Mouse (Mus musculus): Measurements from ENCODE around the gene Asb3. TPM values are rescaled to one million over a fixed set of nuclear protein-coding genes. Genes with fewer than 3 reads are reported as not detected.

Asb3 gene
- polyA plus RNA-seq, 2 experiments: 4.0 to 11.7 TPM

DNA sequence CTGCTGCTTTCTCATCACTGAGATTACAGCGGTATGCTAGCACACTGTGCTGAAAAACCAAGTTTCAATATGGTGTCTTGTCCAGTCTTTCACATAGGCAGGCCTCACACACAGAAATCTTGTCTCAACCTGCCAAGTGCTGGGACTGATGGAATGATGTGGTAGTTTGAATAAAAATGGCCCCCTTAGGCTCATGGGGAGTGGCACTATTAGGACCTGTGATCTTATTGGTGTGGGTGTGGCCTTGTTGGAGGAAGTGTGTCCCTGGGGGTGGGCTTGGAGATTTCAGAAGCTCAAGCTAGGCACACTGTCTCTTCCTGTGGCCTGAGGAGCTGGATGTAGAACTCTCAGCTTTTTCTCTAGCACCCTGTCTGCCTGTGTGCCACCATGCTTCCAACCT is 11.0 kb downstream of the Asb3 start:
- TF ChIP-seq EP300 (IDR thresholded peaks at IDR 0.05; ENCODE audit: low read depth): no peak
- TF ChIP-seq CTCF (IDR thresholded peaks at IDR 0.05; ENCODE audit: low read depth): no peak
- Histone ChIP-seq H3K27me3 (ENCODE audit: control insufficient read depth, insufficient read depth, low read length) (no peaks in the 10 kb centered on the region), H3K4me3 (ENCODE audit: insufficient read depth in 1 of 2, low read depth in 2 of 2, low read length in 2 of 2) (no peak overlapping the region), H3K9ac (replicated peaks) (no peak overlapping the region), H3K9me3 (ENCODE audit: control insufficient read depth, low read length) (no peaks in the 10 kb centered on the region), H3K36me3 (replicated peaks; ENCODE audit: control insufficient read depth, insufficient read depth, low read depth) (no peaks in the 10 kb centered on the region), H3K4me1 (replicated peaks; ENCODE audit: control insufficient read depth in 2 of 2, insufficient read depth in 2 of 2, low read length in 1 of 2) (no peaks in the 10 kb centered on the region), H3K4me2 (ENCODE audit: low read depth) (no peak overlapping the region), H3K27ac (no peak overlapping the region)
- ATAC-seq (ENCODE audit: insufficient read depth) (no peak), DNase-seq (ENCODE audit: low read depth in 3 of 3, low spot score in 3 of 3) (no peak)
- WGBS (ENCODE audit: insufficient replicate concordance): 71% methylated on average over 1 of the region's 1 CpGs

DNA sequence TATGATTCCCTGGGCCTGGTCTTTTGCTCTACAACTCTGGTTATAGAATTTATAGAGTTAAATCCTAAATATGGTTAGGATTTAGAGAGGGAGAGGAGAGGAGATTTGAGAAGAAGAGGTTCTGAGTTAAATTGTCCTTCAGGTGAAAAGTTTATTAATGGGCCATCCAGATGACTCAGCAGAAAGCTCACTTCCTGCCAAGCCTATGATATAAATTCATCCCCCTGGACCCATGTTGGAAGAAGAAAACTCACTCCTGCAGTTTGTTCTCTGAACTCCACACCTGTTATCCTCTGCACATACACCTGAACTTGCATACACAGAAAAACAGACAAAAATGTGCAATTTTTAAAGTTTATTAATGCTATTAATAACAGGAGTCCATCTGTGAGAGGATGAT is 14.1 kb downstream of the Asb3 start:
- no peak for DNase-seq (ENCODE audit: low read depth in 3 of 3, low spot score in 3 of 3)
- Histone ChIP-seq H3K4me3 (ENCODE audit: insufficient read depth in 1 of 2, low read depth in 2 of 2, low read length in 2 of 2) (no peak overlapping the region), H3K36me3 (replicated peaks; ENCODE audit: control insufficient read depth, insufficient read depth, low read depth) (no peaks in the 10 kb centered on the region), H3K4me1 (replicated peaks; ENCODE audit: control insufficient read depth in 2 of 2, insufficient read depth in 2 of 2, low read length in 1 of 2) (no peaks in the 10 kb centered on the region), H3K9ac (replicated peaks) (no peak overlapping the region), H3K9me3 (ENCODE audit: control insufficient read depth, low read length) (no peaks in the 10 kb centered on the region), H3K4me2 (ENCODE audit: low read depth) (no peak overlapping the region), H3K27ac (no peak overlapping the region), H3K27me3 (ENCODE audit: control insufficient read depth, insufficient read depth, low read length) (no peaks in the 10 kb centered on the region)
- TF ChIP-seq EP300 (IDR thresholded peaks at IDR 0.05; ENCODE audit: low read depth) (no peak), CTCF (IDR thresholded peaks at IDR 0.05; ENCODE audit: low read depth) (no peak)
- ATAC-seq (ENCODE audit: insufficient read depth): no peak

DNA sequence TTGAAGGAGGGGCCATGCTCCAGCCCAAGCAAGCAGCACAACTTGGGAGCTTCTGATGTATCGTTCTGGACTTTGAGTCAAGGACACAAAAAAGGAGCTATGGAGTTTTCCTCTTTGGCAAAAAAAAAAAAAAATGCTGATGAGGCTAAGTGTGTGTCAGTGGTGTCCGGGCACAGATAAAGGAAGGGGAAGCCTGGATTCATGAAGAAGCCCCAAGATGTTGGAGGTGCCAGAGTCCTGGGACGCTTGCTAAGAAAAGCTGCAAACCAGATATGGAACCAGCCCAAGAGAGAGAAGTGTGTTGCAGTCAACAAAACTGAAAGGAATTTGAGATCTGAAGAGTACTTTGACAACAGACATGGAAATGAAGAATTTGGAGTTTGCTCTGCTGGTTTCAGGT is 27.1 kb downstream of the Asb3 start:
- no peak overlapping the region for H3K4me2 ChIP-seq (ENCODE audit: low read depth)
- DNase-seq (ENCODE audit: low read depth in 3 of 3, low spot score in 3 of 3) (no peak), ATAC-seq (ENCODE audit: insufficient read depth) (no peak)
- TF ChIP-seq CTCF (IDR thresholded peaks at IDR 0.05; ENCODE audit: low read depth): no peak
- no peaks in the 10 kb centered on the region for H3K4me1 ChIP-seq (replicated peaks; ENCODE audit: control insufficient read depth in 2 of 2, insufficient read depth in 2 of 2, low read length in 1 of 2)
- no peaks in the 10 kb centered on the region for H3K27me3 ChIP-seq (ENCODE audit: control insufficient read depth, insufficient read depth, low read length)
- H3K4me3 ChIP-seq (ENCODE audit: insufficient read depth in 1 of 2, low read depth in 2 of 2, low read length in 2 of 2): no peak overlapping the region
- WGBS (ENCODE audit: insufficient replicate concordance): 63% methylated on average over 3 of the region's 3 CpGs
- H3K36me3 ChIP-seq (replicated peaks; ENCODE audit: control insufficient read depth, insufficient read depth, low read depth): no peaks in the 10 kb centered on the region
- H3K9ac ChIP-seq (replicated peaks): no peak overlapping the region
- H3K27ac ChIP-seq: no peak overlapping the region
- no peaks in the 10 kb centered on the region for H3K9me3 ChIP-seq (ENCODE audit: control insufficient read depth, low read length)

DNA sequence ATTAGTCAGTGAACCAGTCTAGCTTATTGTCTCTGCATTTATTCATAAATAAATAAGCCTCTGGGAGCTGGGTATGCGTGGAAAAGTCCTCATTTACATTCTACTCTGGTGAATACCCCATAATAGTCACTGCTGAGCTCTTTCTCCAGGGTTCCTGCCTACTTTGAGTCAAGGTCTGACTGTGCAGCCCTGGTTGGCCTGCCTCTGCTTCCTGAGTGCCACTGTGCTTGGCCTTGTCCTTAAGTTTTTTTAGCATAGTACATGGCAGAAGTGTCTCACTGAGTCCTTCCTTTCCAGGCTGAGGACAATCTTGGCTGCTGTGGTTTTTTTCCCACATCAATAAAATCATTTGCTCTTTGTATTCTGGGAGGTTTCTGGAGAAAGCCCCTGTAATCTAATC is 35.4 kb downstream of the Asb3 start:
- TF ChIP-seq EP300 (IDR thresholded peaks at IDR 0.05; ENCODE audit: low read depth): no peak
- TF ChIP-seq CTCF (IDR thresholded peaks at IDR 0.05; ENCODE audit: low read depth): no peak
- no peaks in the 10 kb centered on the region for H3K9me3 ChIP-seq (ENCODE audit: control insufficient read depth, low read length)
- no peak overlapping the region for H3K27ac ChIP-seq
- no peak overlapping the region for H3K4me2 ChIP-seq (ENCODE audit: low read depth)
- no peak for DNase-seq (ENCODE audit: low read depth in 3 of 3, low spot score in 3 of 3)
- 42% methylated on average over 1 of the region's 1 CpGs for WGBS (ENCODE audit: insufficient replicate concordance)
- no peak for ATAC-seq (ENCODE audit: insufficient read depth)
- H3K9ac ChIP-seq (replicated peaks): no peak overlapping the region
- no peak overlapping the region for H3K4me3 ChIP-seq (ENCODE audit: insufficient read depth in 1 of 2, low read depth in 2 of 2, low read length in 2 of 2)
- H3K4me1 ChIP-seq (replicated peaks; ENCODE audit: control insufficient read depth in 2 of 2, insufficient read depth in 2 of 2, low read length in 1 of 2): no peaks in the 10 kb centered on the region
- no peaks in the 10 kb centered on the region for H3K36me3 ChIP-seq (replicated peaks; ENCODE audit: control insufficient read depth, insufficient read depth, low read depth)
- H3K27me3 ChIP-seq (ENCODE audit: control insufficient read depth, insufficient read depth, low read length): no peaks in the 10 kb centered on the region

GRCm38 (mm10) chr11:30923283-30923682 is 38.1 kb downstream of the Asb3 start:
- 88% methylated on average over 3 of the region's 3 CpGs for WGBS (ENCODE audit: insufficient replicate concordance)
- Histone ChIP-seq H3K9ac (replicated peaks) (no peak overlapping the region), H3K9me3 (ENCODE audit: control insufficient read depth, low read length) (no peaks in the 10 kb centered on the region), H3K4me1 (replicated peaks; ENCODE audit: control insufficient read depth in 2 of 2, insufficient read depth in 2 of 2, low read length in 1 of 2) (no peaks in the 10 kb centered on the region), H3K27ac (no peak overlapping the region), H3K4me3 (ENCODE audit: insufficient read depth in 1 of 2, low read depth in 2 of 2, low read length in 2 of 2) (no peak overlapping the region), H3K36me3 (replicated peaks; ENCODE audit: control insufficient read depth, insufficient read depth, low read depth) (no peaks in the 10 kb centered on the region; the same call in 1 of the 2 replicates), H3K4me2 (ENCODE audit: low read depth) (no peak overlapping the region), H3K27me3 (ENCODE audit: control insufficient read depth, insufficient read depth, low read length) (no peaks in the 10 kb centered on the region)
- TF ChIP-seq EP300 (IDR thresholded peaks at IDR 0.05; ENCODE audit: low read depth) (no peak), CTCF (IDR thresholded peaks at IDR 0.05; ENCODE audit: low read depth) (no peak)
- ATAC-seq (ENCODE audit: insufficient read depth): 0 out of 2 replicates have a peak, but pooled peaks have one; percentile 8
- no peak for DNase-seq (ENCODE audit: low read depth in 3 of 3, low spot score in 3 of 3)

Data from liver, embryonic 14.5 days (tissue).